Mouse (Mus musculus): ENCODE results near the gene Nradd. TPM values are rescaled to one million over a fixed set of nuclear protein-coding genes. Genes with fewer than 3 reads are reported as not detected.

The Nradd gene
- polyA plus RNA-seq, 1 experiment: 109 TPM

DNA sequence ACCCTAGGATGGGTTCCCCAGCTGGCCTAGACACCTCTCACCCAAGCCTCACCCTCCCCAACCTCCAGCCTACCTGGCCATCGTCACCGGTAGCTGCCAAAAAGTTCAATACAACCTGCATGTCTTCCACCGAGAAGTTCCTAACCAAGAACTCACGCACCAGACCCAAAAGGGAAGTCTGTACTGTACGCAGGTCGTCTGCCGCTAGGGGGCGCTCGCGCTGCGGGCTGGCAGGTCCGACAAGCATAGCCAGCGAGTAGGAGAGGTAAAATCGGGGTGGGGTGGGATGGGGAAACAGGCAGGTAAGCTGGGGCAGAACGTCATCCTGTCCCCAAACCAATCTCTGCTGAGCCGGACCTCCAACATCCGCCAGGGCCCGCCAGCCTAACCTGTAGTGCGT lies 11.0 kb upstream of the Nradd start:
- H3K4me1 ChIP-seq (ENCODE audit: control insufficient read depth, insufficient read depth, low read length): no peaks in the 10 kb centered on the region
- TF ChIP-seq POLR2A (IDR thresholded peaks at IDR 0.05; ENCODE audit: low read depth, low read length): no peak
- peak; percentile 95 for TF ChIP-seq CTCF (IDR thresholded peaks at IDR 0.05; ENCODE audit: borderline replicate concordance, insufficient read depth, low read length)
- no peak overlapping the region for H3K4me3 ChIP-seq (ENCODE audit: insufficient read depth, low read length)
- no peak overlapping the region for H3K27ac ChIP-seq (ENCODE audit: insufficient read depth, low read length)

DNA sequence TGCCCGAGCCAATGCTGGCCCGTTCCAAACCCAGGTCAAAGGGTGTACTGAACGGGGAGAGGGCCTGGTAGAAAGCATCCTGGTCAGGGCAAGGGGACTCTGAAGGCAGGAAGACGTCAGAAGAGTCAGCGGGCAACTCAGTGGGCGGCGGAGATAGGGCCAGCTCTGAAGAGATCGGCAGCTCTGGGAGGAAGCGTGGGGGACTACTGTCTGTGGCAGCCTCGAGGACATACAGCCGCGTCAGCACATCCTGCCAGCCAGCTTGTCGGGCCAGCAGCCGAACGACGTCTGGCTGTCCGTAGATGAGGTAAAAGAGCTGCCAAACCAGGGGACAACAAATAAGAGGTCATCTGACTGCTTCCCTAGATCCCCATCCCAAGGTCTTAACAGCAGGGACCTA lies 9.6 kb upstream of the Nradd start:
- TF ChIP-seq CTCF (IDR thresholded peaks at IDR 0.05; ENCODE audit: borderline replicate concordance, insufficient read depth, low read length) (no peak), POLR2A (IDR thresholded peaks at IDR 0.05; ENCODE audit: low read depth, low read length) (no peak)
- Histone ChIP-seq H3K27ac (ENCODE audit: insufficient read depth, low read length) (no peak overlapping the region), H3K4me1 (ENCODE audit: control insufficient read depth, insufficient read depth, low read length) (no peaks in the 10 kb centered on the region), H3K4me3 (ENCODE audit: insufficient read depth, low read length) (no peak overlapping the region)

DNA sequence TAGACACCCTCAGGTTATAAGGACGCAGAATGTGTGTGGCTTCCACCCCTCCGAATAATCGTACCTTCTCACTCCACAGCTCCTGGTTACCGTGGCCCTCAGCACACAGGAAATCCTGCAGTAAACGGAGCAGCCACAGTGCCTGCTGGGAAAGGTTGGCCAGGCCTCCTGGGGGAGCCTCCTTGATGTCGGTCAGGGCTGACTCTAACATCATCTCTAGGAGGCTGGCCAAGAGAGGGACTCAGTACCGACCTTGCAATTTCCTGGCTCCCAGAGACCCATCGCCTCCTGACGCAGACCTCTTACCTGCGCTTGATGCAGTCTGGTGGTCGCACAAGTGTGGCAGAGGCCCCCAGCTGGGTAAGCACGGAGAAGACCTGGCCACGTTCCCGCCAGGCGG lies 8.4 kb upstream of the Nradd start:
- no peak for TF ChIP-seq POLR2A (IDR thresholded peaks at IDR 0.05; ENCODE audit: low read depth, low read length)
- TF ChIP-seq CTCF (IDR thresholded peaks at IDR 0.05; ENCODE audit: borderline replicate concordance, insufficient read depth, low read length): no peak
- H3K27ac ChIP-seq (ENCODE audit: insufficient read depth, low read length): no peak overlapping the region
- H3K4me3 ChIP-seq (ENCODE audit: insufficient read depth, low read length): no peak overlapping the region
- no peaks in the 10 kb centered on the region for H3K4me1 ChIP-seq (ENCODE audit: control insufficient read depth, insufficient read depth, low read length)

DNA sequence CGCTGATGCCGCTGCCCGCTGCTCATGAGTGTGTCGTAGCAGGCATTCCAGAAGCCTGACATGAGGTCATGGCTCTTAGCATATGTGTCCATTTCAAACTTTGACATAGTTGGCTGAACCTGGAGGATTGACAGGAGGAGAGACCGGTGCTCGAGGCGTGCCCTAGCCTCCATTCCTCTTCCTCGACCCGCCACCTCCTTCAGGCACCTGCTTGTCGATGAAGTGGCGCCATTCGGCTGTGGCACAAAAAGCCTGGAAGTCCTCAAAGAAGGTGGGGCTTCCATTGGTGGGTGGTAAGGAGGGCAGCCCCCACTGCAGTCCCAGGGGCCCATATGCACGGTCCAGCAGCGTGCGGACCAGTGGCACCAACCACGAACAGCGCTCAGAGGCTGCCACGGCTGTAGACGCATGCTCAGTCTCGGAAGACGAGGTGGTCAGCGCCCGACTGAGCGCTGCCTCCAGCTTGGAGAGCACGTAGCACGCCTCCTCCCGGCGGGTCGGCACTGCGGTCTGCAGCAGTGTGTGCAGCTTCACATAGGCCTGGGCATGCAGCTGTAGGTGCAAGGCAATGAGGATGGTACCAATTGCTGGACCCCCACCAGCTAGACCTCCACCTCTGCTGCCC lies 7.5 kb upstream of the Nradd start:
- no peak overlapping the region for H3K4me3 ChIP-seq (ENCODE audit: insufficient read depth, low read length)
- H3K27ac ChIP-seq (ENCODE audit: insufficient read depth, low read length): no peak overlapping the region
- no peak for TF ChIP-seq POLR2A (IDR thresholded peaks at IDR 0.05; ENCODE audit: low read depth, low read length)
- TF ChIP-seq CTCF (IDR thresholded peaks at IDR 0.05; ENCODE audit: borderline replicate concordance, insufficient read depth, low read length): peak; percentile 69
- no peaks in the 10 kb centered on the region for H3K4me1 ChIP-seq (ENCODE audit: control insufficient read depth, insufficient read depth, low read length)

DNA sequence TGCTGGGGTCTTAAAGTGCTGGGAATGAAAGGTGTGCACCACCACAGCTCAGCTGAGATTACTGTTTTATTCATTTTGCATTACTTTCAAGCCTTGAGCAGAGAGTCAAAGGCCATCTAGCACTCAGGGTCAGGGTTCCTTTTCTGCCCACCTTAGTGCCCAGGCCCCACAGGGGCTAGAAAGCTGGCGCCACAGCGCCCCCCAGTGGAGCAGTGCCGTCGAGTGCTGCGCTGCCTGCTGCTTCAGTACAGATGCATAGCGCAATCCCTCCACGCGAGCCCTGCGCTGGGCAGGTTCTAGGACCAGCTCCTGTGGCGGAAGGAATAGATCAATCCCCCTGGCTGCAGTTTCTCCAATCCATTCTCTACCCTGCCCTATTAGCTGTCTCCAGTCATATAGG lies 6.9 kb upstream of the Nradd start:
- H3K4me1 ChIP-seq (ENCODE audit: control insufficient read depth, insufficient read depth, low read length): no peaks in the 10 kb centered on the region
- no peak for TF ChIP-seq POLR2A (IDR thresholded peaks at IDR 0.05; ENCODE audit: low read depth, low read length)
- TF ChIP-seq CTCF (IDR thresholded peaks at IDR 0.05; ENCODE audit: borderline replicate concordance, insufficient read depth, low read length): peak; percentile 65; the same call in 1 of the 2 replicates
- no peak overlapping the region for H3K4me3 ChIP-seq (ENCODE audit: insufficient read depth, low read length)
- H3K27ac ChIP-seq (ENCODE audit: insufficient read depth, low read length): no peak overlapping the region

DNA sequence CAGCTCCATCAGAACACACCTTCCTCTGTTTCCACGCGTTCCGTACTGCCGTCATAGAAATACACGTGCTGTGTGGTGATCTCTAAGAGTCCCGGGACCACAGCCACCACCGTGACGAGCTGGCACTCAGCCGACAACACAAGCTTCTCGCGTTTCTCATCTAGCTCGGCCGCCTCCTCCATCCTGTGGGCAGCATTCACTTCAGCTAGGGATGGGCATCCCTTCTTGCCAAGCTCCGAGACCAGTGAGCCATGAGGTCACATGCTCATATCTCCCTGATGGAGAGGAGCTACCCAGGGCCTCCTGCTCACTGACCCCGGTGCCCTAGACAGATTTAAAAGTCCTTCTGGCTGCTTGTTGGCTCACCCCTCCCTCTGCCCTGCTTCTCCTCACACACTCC lies 5.9 kb upstream of the Nradd start:
- TF ChIP-seq CTCF (IDR thresholded peaks at IDR 0.05; ENCODE audit: borderline replicate concordance, insufficient read depth, low read length) (no peak), POLR2A (IDR thresholded peaks at IDR 0.05; ENCODE audit: low read depth, low read length) (no peak)
- Histone ChIP-seq H3K27ac (ENCODE audit: insufficient read depth, low read length) (no peak overlapping the region), H3K4me1 (ENCODE audit: control insufficient read depth, insufficient read depth, low read length) (no peaks in the 10 kb centered on the region), H3K4me3 (ENCODE audit: insufficient read depth, low read length) (no peak overlapping the region)

DNA sequence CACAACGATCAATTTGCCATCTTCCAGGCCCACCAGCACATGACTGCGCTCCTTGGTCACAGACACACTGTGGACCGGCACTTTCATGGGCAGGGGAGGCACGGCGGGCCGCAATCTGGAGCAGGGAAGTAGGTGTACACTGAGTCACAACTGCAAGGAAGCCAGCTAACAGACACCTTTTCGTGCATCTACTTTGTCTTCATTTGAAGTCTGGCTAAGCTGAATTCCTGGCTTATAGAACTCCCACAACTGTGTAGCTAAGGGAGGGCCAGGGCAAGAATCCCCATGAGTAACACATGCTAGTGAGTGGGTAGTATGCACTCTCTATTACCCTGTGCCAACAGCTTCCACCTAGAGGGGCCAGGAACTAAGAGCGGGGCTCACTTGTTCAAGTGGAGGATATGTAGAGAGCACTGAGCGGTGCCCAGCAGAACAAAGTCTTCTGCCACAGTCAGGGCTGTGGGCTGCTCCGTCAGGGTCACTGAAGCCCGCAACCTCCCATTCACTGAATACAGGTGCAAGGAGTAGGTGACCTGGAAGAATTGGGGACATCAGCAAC lies 1.2 kb upstream of the Nradd start:
- H3K4me1 ChIP-seq (ENCODE audit: control insufficient read depth, insufficient read depth, low read length): peaks cover 3% of the 10 kb centered on the region; the same call in 1 of the 2 replicates

DNA sequence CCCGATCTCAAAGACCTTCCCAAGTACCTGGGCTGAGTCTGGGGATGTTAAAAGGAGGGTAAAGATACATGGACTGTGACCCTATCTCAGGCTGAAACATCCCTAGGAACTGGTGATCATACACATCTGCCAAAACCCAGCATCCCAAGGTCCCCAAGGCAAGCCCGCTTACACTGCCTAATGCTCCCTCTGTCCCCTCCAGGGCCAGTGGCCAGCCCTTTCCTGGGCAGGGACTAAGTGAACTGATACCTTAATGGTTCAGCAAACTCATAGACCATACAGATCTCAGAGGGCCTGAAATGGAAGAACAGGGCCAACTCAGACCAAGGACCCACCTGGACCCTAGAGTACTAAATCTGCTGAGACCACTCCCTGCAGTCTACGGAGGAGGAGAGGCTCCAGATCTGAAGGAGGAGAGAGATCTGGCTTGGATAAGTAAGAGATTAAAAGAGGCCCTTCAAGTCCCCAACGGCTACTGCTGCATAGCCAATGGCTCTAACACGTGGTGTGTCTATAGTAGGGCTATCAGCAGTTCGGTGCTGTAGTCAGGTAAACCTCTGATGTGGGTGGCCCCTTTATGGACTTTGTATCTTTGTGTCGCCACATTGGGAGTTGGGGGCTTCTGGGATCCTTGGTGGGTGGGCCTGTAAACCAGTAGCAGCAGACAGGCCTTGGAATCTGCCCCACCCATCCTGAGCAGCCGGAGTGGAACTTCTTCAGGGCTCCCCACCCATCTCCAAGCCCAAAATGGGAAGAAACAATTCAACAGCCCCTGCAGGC lies 646 bp downstream of the Nradd start:
- TF ChIP-seq CTCF (IDR thresholded peaks at IDR 0.05; ENCODE audit: borderline replicate concordance, insufficient read depth, low read length): no peak
- no peak for TF ChIP-seq POLR2A (IDR thresholded peaks at IDR 0.05; ENCODE audit: low read depth, low read length)
- Histone ChIP-seq H3K4me3 (ENCODE audit: insufficient read depth, low read length) (peak overlapping the region; percentile 61), H3K27ac (ENCODE audit: insufficient read depth, low read length) (peak overlapping the region; percentile 58), H3K4me1 (ENCODE audit: control insufficient read depth, insufficient read depth, low read length) (peaks cover 3% of the 10 kb centered on the region; the same call in 1 of the 2 replicates)

More for the DNA sequence above, 1.2 kb upstream of the Nradd start:
- peak overlapping the region; percentile 28 for H3K27ac ChIP-seq (ENCODE audit: insufficient read depth, low read length)
- peak overlapping the region; percentile 27 for H3K4me3 ChIP-seq (ENCODE audit: insufficient read depth, low read length)
- TF ChIP-seq CTCF (IDR thresholded peaks at IDR 0.05; ENCODE audit: borderline replicate concordance, insufficient read depth, low read length): no peak
- 0 out of 2 replicates have a peak, but pooled peaks have one; percentile 27 for TF ChIP-seq POLR2A (IDR thresholded peaks at IDR 0.05; ENCODE audit: low read depth, low read length)

DNA sequence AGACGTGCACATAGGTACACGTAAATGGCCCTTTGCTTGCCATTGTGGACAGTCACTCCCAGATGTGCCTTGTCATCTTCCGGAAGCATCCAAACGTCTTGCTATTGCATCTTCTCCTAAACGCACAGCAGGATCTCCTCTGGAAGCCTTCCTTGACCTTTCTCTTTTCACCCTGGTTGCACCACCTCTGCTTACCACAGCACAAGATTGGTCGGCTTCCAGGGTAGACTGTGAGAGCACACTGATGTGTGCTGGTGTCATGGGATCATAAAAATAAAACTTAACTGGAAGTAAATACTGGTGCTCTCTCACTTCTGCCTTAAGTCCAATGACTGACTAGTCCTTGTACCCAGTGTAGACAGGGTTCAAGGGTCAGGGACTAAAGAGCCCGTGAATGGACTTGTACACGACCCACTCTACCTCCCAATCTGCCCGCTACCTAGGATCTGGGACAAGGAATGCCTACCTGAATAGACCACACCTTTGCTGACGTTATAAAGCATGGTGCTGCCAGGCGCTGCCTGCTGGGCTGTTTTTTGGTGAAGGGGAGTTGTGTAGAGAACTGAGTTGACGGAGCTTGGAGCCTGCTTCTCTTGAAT lies 1.5 kb downstream of the Nradd start:
- TF ChIP-seq POLR2A (IDR thresholded peaks at IDR 0.05; ENCODE audit: low read depth, low read length) (no peak), CTCF (IDR thresholded peaks at IDR 0.05; ENCODE audit: borderline replicate concordance, insufficient read depth, low read length) (no peak)
- Histone ChIP-seq H3K27ac (ENCODE audit: insufficient read depth, low read length) (no peak overlapping the region), H3K4me3 (ENCODE audit: insufficient read depth, low read length) (no peak overlapping the region), H3K4me1 (ENCODE audit: control insufficient read depth, insufficient read depth, low read length) (peaks cover 3% of the 10 kb centered on the region; the same call in 1 of the 2 replicates)
